Mouse (Mus musculus) left cerebral cortex, adult 6 months (tissue): ENCODE results near the gene Nsun7. TPM values are rescaled to one million over a fixed set of nuclear protein-coding genes. Genes with fewer than 3 reads are reported as not detected.

ENCODE experiments used
- long read RNA-seq, 2 experiments: library from polyadenylated mRNA; unstranded; transcript quantifications; one replicate each; pipeline ENCODE4 v2.0.0; 2019 to 2020
- polyA plus RNA-seq: library from polyadenylated mRNA; unstranded; fragments of <200 nt; fragmentation: Nextera tagmentation; gene quantifications from 2 replicates; pipeline ENCODE4 v1.2.3, GENCODE M21; 2021

Nsun7 gene
- 0.41 and 0.80 TPM in 2 replicates for polyA plus RNA-seq
- long read RNA-seq, experiment 1, partial matches to known transcripts: 1 of 6 reads
- long read RNA-seq, experiment 1, other reads (novel, unspliced or antisense): 2 of 6 reads
- long read RNA-seq, experiment 2, partial matches to known transcripts: 0 of 1 reads
- long read RNA-seq, experiment 2, other reads (novel, unspliced or antisense): 1 of 1 reads

DNA sequence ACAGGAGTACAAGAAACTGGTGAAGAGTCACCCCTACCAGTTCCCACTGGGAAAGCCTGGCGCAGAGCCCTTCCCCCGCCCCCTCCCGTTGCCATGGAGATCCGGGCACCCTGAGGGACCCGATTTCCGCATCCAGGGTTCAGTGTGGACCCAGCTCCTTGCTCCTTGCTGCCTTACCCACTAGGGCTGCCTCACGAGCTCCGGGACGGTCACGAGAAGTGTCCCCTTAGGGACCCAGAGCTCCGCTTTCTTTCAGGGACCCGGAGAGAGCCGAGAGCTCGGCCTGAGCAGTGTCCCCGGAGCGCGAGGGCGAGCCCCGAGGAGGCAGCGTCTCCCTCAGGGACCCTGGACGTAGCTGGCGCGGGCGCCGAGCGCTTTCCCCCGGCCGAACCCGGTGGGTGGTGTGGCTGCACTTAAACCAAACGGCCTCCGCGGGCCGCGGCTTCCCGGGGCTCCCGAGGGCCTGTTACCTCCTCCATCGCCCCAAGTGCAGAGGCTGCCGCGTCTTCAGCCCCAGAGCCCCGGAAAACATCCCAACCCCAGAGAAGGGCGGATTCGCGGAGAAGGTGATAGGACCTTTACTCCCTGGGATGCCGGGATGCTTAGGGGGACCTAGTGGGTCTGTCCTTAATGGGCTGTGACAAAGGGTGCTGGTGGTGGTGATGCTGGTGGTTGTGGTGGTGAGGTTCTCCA lies at the start of gene Nsun7:
Gene Nsun7 (plus strand): TSS at position 142 of the 693 bp plus-strand sequence.

Other genes with a start within 250 kb of the Nsun7 start
- 0.32 and 0.40 TPM in 2 replicates for gene Rbm47, start 86.8 kb upstream of the Nsun7 start, polyA plus RNA-seq